Mouse (Mus musculus) liver, adult 2 months (tissue): ENCODE measurements around the gene Aox3.

Experiments used
- CTCF ChIP-seq: fragments of 200-500 bp; IDR thresholded peaks from 2 replicates; pipeline ENCODE4 v1.5.1; 2011; ENCODE audit warnings: low read depth, low read length, control low read depth
- POLR2A ChIP-seq: fragments of 200-500 bp; IDR thresholded peaks from 2 replicates; pipeline ENCODE4 v1.6.1; 2011; ENCODE audit warnings: low read length, control low read depth; ENCODE audit not compliant: insufficient read depth; ENCODE audit errors: extremely low read depth

DNA sequence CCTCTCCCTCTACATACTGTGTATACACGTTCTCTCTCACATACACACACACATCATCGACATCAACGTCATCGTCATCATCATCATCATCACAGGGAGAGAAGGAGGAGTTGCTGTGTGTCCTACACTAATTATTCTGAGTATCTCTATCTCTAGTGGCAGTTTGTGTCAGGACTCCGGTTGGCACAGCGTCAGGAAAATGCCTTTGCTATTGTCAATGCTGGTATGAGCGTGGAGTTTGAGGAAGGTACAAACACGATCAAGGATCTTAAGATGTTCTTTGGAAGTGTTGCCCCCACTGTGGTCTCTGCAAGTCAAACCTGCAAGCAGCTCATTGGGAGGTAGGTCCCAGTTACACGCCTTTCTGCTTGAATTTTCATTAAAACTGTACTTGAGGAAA is 126.0 kb downstream of the Aox3 start:
- TF ChIP-seq POLR2A, result no peak
- no peak for TF ChIP-seq CTCF
